Mouse (Mus musculus) intestine, embryonic 16.5 days (tissue): ENCODE data around the gene Syndig1. TPM values are rescaled to one million over a fixed set of nuclear protein-coding genes. Genes with fewer than 3 reads are reported as not detected.
A peak's percentile ranks its signal among the peaks of the same experiment; 100 is the strongest.

Experiments
- ATAC-seq: fragments of 200-750 bp; cut with Nextera tagmentation; 2 replicates; pipeline ENCODE4 v1.8.0; 2017; ENCODE audit warnings: moderate TSS enrichment, moderate library complexity
- H3K27ac ChIP-seq: fragments of 300-500 bp; sonication (generic); 2 replicates; pipeline ENCODE4 v1.5.1; 2014; ENCODE audit warnings: mild to moderate bottlenecking, low read length
- H3K27me3 ChIP-seq: fragments of 300-500 bp; sonication (generic); replicated peaks from 2 replicates; pipeline ENCODE4 v1.6.1; 2014; ENCODE audit warnings: low read length, control low read depth, mixed read lengths; ENCODE audit not compliant: control insufficient read depth, insufficient read depth
- H3K36me3 ChIP-seq: fragments of 300-500 bp; sonication (generic); 2 replicates; pipeline ENCODE4 v1.6.1; 2014; ENCODE audit warnings: low read length, control low read depth; ENCODE audit not compliant: control insufficient read depth, insufficient read depth
- H3K4me1 ChIP-seq: fragments of 300-500 bp; sonication (generic); 2 replicates; pipeline ENCODE4 v1.6.1; 2014; ENCODE audit warnings: low read length, control low read depth, mixed read lengths; ENCODE audit not compliant: control insufficient read depth, insufficient read depth
- H3K4me2 ChIP-seq: fragments of 300-500 bp; sonication (generic); 2 replicates; pipeline ENCODE4 v1.6.1; 2014; ENCODE audit warnings: low read depth, low read length, control low read depth
- H3K4me3 ChIP-seq: fragments of 300-500 bp; sonication (generic); 2 replicates; pipeline ENCODE4 v1.5.1; 2014; ENCODE audit warnings: mild to moderate bottlenecking, low read length
- H3K9ac ChIP-seq: fragments of 300-500 bp; sonication (generic); 2 replicates; pipeline ENCODE4 v1.6.1; 2014; ENCODE audit warnings: low read depth, low read length
- H3K9me3 ChIP-seq: fragments of 300-500 bp; sonication (generic); 2 replicates; pipeline ENCODE4 v1.6.1; 2016; ENCODE audit warnings: low read length, control low read depth; ENCODE audit not compliant: control insufficient read depth
- WGBS: fragments of 180-500 bp; shearing (Covaris S2); extraction: QIAGEN DNeasy Blood & Tissue Kit; methylation state at CpG from one replicate; pipeline ENCODE4 v1.1.7; 2014; 5-methylcytosine and 5-hydroxymethylcytosine counted together
- polyA plus RNA-seq: library from polyadenylated mRNA; unstranded; fragments of >200 nt; fragmentation: Nextera tagmentation; extraction: Ambion mirVana; gene quantifications from 2 replicates; pipeline ENCODE4 v1.2.1, GENCODE M21; 2015

Syndig1 gene
- polyA plus RNA-seq, 1 experiment from 2014 or later: 8.8 TPM

GRCm38 (mm10) chr2:150013785-150014184 is 184.8 kb downstream of the Syndig1 start:
- Histone ChIP-seq H3K9me3 (no peaks in the 10 kb centered on the region), H3K4me1 (0 out of 2 replicates have a peak, but pooled peaks cover 3% of the 10 kb centered on the region), H3K27me3 (no peaks in the 10 kb centered on the region), H3K27ac (no peak overlapping the region), H3K4me2 (no peak overlapping the region), H3K4me3 (no peak overlapping the region), H3K9ac (no peak overlapping the region), H3K36me3 (no peaks in the 10 kb centered on the region)
- 74% methylated on average over 4 of the region's 4 CpGs for WGBS
- ATAC-seq: no peak

- H3K4me2 ChIP-seq: no peak overlapping the region
- no peaks in the 10 kb centered on the region for H3K9me3 ChIP-seq
- no peak overlapping the region for H3K9ac ChIP-seq
- ATAC-seq: no peak
- 0 out of 2 replicates have a peak, but pooled peaks cover 3% of the 10 kb centered on the region for H3K4me1 ChIP-seq
- no peaks in the 10 kb centered on the region for H3K36me3 ChIP-seq
- no peak overlapping the region for H3K27ac ChIP-seq
- no peak overlapping the region for H3K4me3 ChIP-seq
- no peaks in the 10 kb centered on the region for H3K27me3 ChIP-seq
- 63% methylated on average over 5 of the region's 5 CpGs for WGBS
These were observed 187.3 kb downstream of the Syndig1 start for GRCm38 (mm10) chr2:150016303-150016702.

GRCm38 (mm10) chr2:150020706-150021105 is 191.7 kb downstream of the Syndig1 start:
- no peaks in the 10 kb centered on the region for H3K36me3 ChIP-seq
- no peak overlapping the region for H3K4me3 ChIP-seq
- H3K4me1 ChIP-seq: 0 out of 2 replicates have a peak, but pooled peaks cover 3% of the 10 kb centered on the region
- no peaks in the 10 kb centered on the region for H3K9me3 ChIP-seq
- H3K27me3 ChIP-seq: no peaks in the 10 kb centered on the region
- WGBS: 51% methylated on average over 2 of the region's 2 CpGs
- no peak overlapping the region for H3K27ac ChIP-seq
- no peak overlapping the region for H3K9ac ChIP-seq
- no peak for ATAC-seq
- H3K4me2 ChIP-seq: no peak overlapping the region

- WGBS: 40% methylated on average over 2 of the region's 2 CpGs
- Histone ChIP-seq H3K27ac (no peak overlapping the region), H3K4me1 (no peaks in the 10 kb centered on the region), H3K36me3 (no peaks in the 10 kb centered on the region), H3K9me3 (no peaks in the 10 kb centered on the region), H3K4me3 (no peak overlapping the region), H3K27me3 (no peaks in the 10 kb centered on the region), H3K9ac (no peak overlapping the region), H3K4me2 (no peak overlapping the region)
- ATAC-seq: peak; percentile 58
These were observed 194.9 kb downstream of the Syndig1 start for GRCm38 (mm10) chr2:150023873-150024339.

- Histone ChIP-seq H3K27ac (no peak overlapping the region), H3K9ac (no peak overlapping the region), H3K36me3 (no peaks in the 10 kb centered on the region), H3K9me3 (no peaks in the 10 kb centered on the region), H3K4me3 (no peak overlapping the region), H3K4me2 (no peak overlapping the region), H3K27me3 (no peaks in the 10 kb centered on the region), H3K4me1 (no peaks in the 10 kb centered on the region)
- 88% methylated on average over 7 of the region's 7 CpGs for WGBS
- no peak for ATAC-seq
These were observed 214.5 kb downstream of the Syndig1 start for GRCm38 (mm10) chr2:150043531-150043930.

Other genes starting within 250 kb of the Syndig1 start
- not detected in 2 replicates for gene C530025M09Rik, start 2.0 kb downstream of the Syndig1 start, polyA plus RNA-seq